ENCODE assay signal across 20 mouse cellular contexts in the genomic region with DNA sequence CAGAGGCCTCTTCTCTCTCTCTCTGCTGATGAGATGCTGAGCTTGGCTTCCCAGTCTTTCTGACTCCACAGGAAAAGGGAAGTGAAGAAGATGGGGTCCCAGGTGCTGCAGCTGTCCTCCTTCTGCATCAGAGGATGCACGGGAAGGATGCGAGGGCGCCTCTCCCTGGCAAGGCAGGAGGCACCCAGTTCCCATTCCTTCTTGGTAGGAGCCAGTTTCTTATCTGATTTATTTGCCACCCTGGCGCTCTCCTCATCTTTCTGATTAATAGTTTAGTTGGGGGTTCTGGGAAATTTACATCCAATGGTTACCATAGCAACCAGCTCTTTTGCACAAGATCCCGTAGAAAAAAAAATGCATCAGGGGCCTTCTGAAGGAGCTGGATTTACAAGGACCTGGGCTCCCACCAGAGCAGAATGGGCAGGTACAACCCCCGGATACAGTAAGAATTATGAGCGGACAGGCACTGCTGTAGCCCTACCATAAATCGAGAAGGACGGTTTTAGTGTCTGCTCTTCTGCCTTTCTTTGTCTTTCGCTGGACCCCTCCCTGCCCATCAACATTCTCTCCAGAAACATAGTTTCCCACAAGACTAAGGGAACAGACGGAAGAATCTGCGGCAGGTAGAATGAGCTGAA.
DNase-seq lines count a peak whose midpoint lies in the region; ATAC-seq lines count a peak whose summit lies in the region.
"Had no signal": no experiment of that assay in that cellular context is flagged by ENCODE, and none has a peak within 500 bp of the region (broad histone marks: within the 10 kb centered on the region; RNA-seq: fewer than 3 reads in every experiment).

No protein-coding gene starts in this region.

- H3K4me1 ChIP-seq in forebrain, embryonic 12.5 days = peaks cover 19% of the 10 kb centered on the region
- H3K4me1 ChIP-seq in forebrain, embryonic 10.5 days = peaks cover 27% of the 10 kb centered on the region
- H3K4me1 ChIP-seq in midbrain, embryonic 13.5 days (replicated peaks) = peaks cover 32% of the 10 kb centered on the region
- peaks cover 9% of the 10 kb centered on the region for H3K4me1 ChIP-seq in midbrain, embryonic 11.5 days (ENCODE audit: control insufficient read depth, insufficient read depth, low read length)
- peaks cover 16% of the 10 kb centered on the region for H3K4me1 ChIP-seq in hindbrain, embryonic 16.5 days (ENCODE audit: control insufficient read depth, insufficient read depth, low read depth, low read length)
- no peaks in the 10 kb centered on the region; the same call in 1 of the 2 replicates for H3K4me1 ChIP-seq in neural tube, embryonic 14.5 days (ENCODE audit: control insufficient read depth, insufficient read depth, low read length)
- H3K4me1 ChIP-seq: liver, embryonic 15.5 days had no signal

- H3K36me3 ChIP-seq in forebrain, embryonic 12.5 days (replicated peaks) = no peaks in the 10 kb centered on the region
- H3K36me3 ChIP-seq in forebrain, embryonic 10.5 days (replicated peaks) = no peaks in the 10 kb centered on the region
- H3K36me3 ChIP-seq in midbrain, embryonic 13.5 days = no peaks in the 10 kb centered on the region
- no peaks in the 10 kb centered on the region for H3K36me3 ChIP-seq in midbrain, embryonic 11.5 days (ENCODE audit: control insufficient read depth, insufficient read depth, low read length)
- H3K36me3 ChIP-seq in hindbrain, embryonic 16.5 days (ENCODE audit: control insufficient read depth, insufficient read depth, low read length) = no peaks in the 10 kb centered on the region
- no peaks in the 10 kb centered on the region for H3K36me3 ChIP-seq in neural tube, embryonic 14.5 days (ENCODE audit: control insufficient read depth, insufficient read depth, low read length)
- H3K36me3 ChIP-seq: G1E; heart, embryonic 10.5 days; liver, embryonic 15.5 days had no signal

- H3K27me3 ChIP-seq in forebrain, embryonic 12.5 days = no peaks in the 10 kb centered on the region
- no peaks in the 10 kb centered on the region for H3K27me3 ChIP-seq in forebrain, embryonic 10.5 days (ENCODE audit: poor library complexity, severe bottlenecking)
- no peaks in the 10 kb centered on the region; the same call in none of the 2 replicates for H3K27me3 ChIP-seq in midbrain, embryonic 13.5 days
- H3K27me3 ChIP-seq in midbrain, embryonic 11.5 days (ENCODE audit: control insufficient read depth, insufficient read depth, low read length) = no peaks in the 10 kb centered on the region
- H3K27me3 ChIP-seq in hindbrain, embryonic 16.5 days (replicated peaks; ENCODE audit: control insufficient read depth, insufficient read depth, low read length) = no peaks in the 10 kb centered on the region
- no peaks in the 10 kb centered on the region for H3K27me3 ChIP-seq in neural tube, embryonic 14.5 days (ENCODE audit: control insufficient read depth, insufficient read depth, low read length)
- H3K27me3 ChIP-seq: liver, embryonic 15.5 days had no signal

- no peak overlapping the region for H3K4me2 ChIP-seq in forebrain, embryonic 12.5 days
- no peak overlapping the region for H3K4me2 ChIP-seq in midbrain, embryonic 13.5 days (replicated peaks)
- no peak overlapping the region for H3K4me2 ChIP-seq in midbrain, embryonic 11.5 days
- H3K4me2 ChIP-seq in hindbrain, embryonic 16.5 days (ENCODE audit: low read length) = no peak overlapping the region
- no peak overlapping the region for H3K4me2 ChIP-seq in neural tube, embryonic 14.5 days (ENCODE audit: low read depth, low read length)
- H3K4me2 ChIP-seq: liver, embryonic 15.5 days had no signal

- H3K4me3 ChIP-seq in forebrain, embryonic 12.5 days (replicated peaks) = no peak overlapping the region
- no peak overlapping the region for H3K4me3 ChIP-seq in forebrain, embryonic 10.5 days
- H3K4me3 ChIP-seq in midbrain, embryonic 13.5 days (replicated peaks) = no peak overlapping the region
- H3K4me3 ChIP-seq in midbrain, embryonic 11.5 days (ENCODE audit: low read depth, low read length) = no peak overlapping the region
- H3K4me3 ChIP-seq in hindbrain, embryonic 16.5 days (ENCODE audit: low read length) = no peak overlapping the region
- no peak overlapping the region for H3K4me3 ChIP-seq in neural tube, embryonic 14.5 days (ENCODE audit: low read depth, low read length)
- H3K4me3 ChIP-seq: erythroblast, embryonic 14.5 days; heart, embryonic 10.5 days; liver, embryonic 15.5 days had no signal

- ATAC-seq in forebrain, embryonic 12.5 days (ENCODE audit: low FRiP score) = no peak
- no peak for ATAC-seq in midbrain, embryonic 13.5 days
- no peak for ATAC-seq in midbrain, embryonic 11.5 days (ENCODE audit: low FRiP score)
- peak; percentile 49 for ATAC-seq in hindbrain, embryonic 16.5 days
- ATAC-seq in neural tube, embryonic 14.5 days (ENCODE audit: low read depth) = peak; percentile 87
- ATAC-seq: CD4-positive, CD25-positive, alpha-beta regulatory T cell, adult 4 months had no signal

- H3K27ac ChIP-seq in forebrain, embryonic 12.5 days = 0 out of 2 replicates have a peak overlapping the region, but pooled peaks have one; percentile 6
- H3K27ac ChIP-seq in forebrain, embryonic 10.5 days = no peak overlapping the region
- peak overlapping the region; percentile 73 for H3K27ac ChIP-seq in midbrain, embryonic 13.5 days
- no peak overlapping the region for H3K27ac ChIP-seq in midbrain, embryonic 11.5 days (ENCODE audit: low read depth, low read length)
- H3K27ac ChIP-seq in hindbrain, embryonic 16.5 days (ENCODE audit: low read depth, low read length) = peak overlapping the region; percentile 80
- H3K27ac ChIP-seq in neural tube, embryonic 14.5 days (ENCODE audit: low read depth, low read length) = peak overlapping the region; percentile 71
- H3K27ac ChIP-seq: heart, embryonic 10.5 days; liver, embryonic 15.5 days had no signal

- 82% methylated on average over 12 of the region's 12 CpGs for WGBS in forebrain, embryonic 12.5 days
- 89% methylated on average over 12 of the region's 12 CpGs for WGBS in forebrain, embryonic 10.5 days
- 72% methylated on average over 12 of the region's 12 CpGs for WGBS in midbrain, embryonic 13.5 days
- 82% methylated on average over 12 of the region's 12 CpGs for WGBS in midbrain, embryonic 11.5 days
- WGBS in hindbrain, embryonic 16.5 days = 56% methylated on average over 12 of the region's 12 CpGs
- 34% methylated on average over 12 of the region's 12 CpGs for WGBS in neural tube, embryonic 14.5 days

- H3K9ac ChIP-seq in forebrain, embryonic 12.5 days = no peak overlapping the region
- no peak overlapping the region for H3K9ac ChIP-seq in midbrain, embryonic 13.5 days (replicated peaks)
- H3K9ac ChIP-seq in midbrain, embryonic 11.5 days (ENCODE audit: low read length) = no peak overlapping the region
- no peak overlapping the region for H3K9ac ChIP-seq in hindbrain, embryonic 16.5 days (ENCODE audit: low read depth, low read length)
- no peak overlapping the region for H3K9ac ChIP-seq in neural tube, embryonic 14.5 days (replicated peaks; ENCODE audit: low read depth, low read length)
- H3K9ac ChIP-seq: liver, embryonic 15.5 days had no signal

- no peak for DNase-seq in forebrain, embryonic 10.5 days (ENCODE audit: extremely low spot score, low spot score)
- DNase-seq in midbrain, embryonic 11.5 days (ENCODE audit: low spot score, missing footprints) = no peak
- no peak for DNase-seq in frontal cortex, postnatal 10 days (ENCODE audit: low spot score in 2 of 2)
- no peak for DNase-seq in right cerebral cortex, adult 18-20 months
- DNase-seq: cerebellum, adult 11 months; cerebellum, postnatal 36 days; gastrocnemius, postnatal 36 days; heart, postnatal 10 days; lung, postnatal 10 days; retina, postnatal 1 day; thymus, adult 18-20 months had no signal

- H3K9me3 ChIP-seq in forebrain, embryonic 12.5 days = peaks cover 6% of the 10 kb centered on the region; the same call in 1 of the 2 replicates
- peaks cover 14% of the 10 kb centered on the region; the same call in 1 of the 2 replicates for H3K9me3 ChIP-seq in forebrain, embryonic 10.5 days
- no peaks in the 10 kb centered on the region for H3K9me3 ChIP-seq in midbrain, embryonic 13.5 days
- no peaks in the 10 kb centered on the region; the same call in 1 of the 2 replicates for H3K9me3 ChIP-seq in midbrain, embryonic 11.5 days (ENCODE audit: control insufficient read depth, low read length)
- no peaks in the 10 kb centered on the region for H3K9me3 ChIP-seq in hindbrain, embryonic 16.5 days (ENCODE audit: control insufficient read depth, low read length)
- H3K9me3 ChIP-seq in neural tube, embryonic 14.5 days (ENCODE audit: control insufficient read depth, low read length) = no peaks in the 10 kb centered on the region; the same call in 1 of the 2 replicates
- H3K9me3 ChIP-seq: G1E; liver, embryonic 15.5 days had no signal

Comparison
In these comparisons a context has a peak if more than half of its experiments do, and no peak if none do; other contexts are left out.
1. H3K27ac ChIP-seq: peak in forebrain, embryonic 12.5 days (single experiment), midbrain, embryonic 13.5 days (single experiment), hindbrain, embryonic 16.5 days (single experiment) and neural tube, embryonic 14.5 days (single experiment); none in forebrain, embryonic 10.5 days (single experiment) and midbrain, embryonic 11.5 days (single experiment).
2. ATAC-seq: peak in hindbrain, embryonic 16.5 days (single experiment) and neural tube, embryonic 14.5 days (single experiment); none in forebrain, embryonic 12.5 days (single experiment), midbrain, embryonic 13.5 days (single experiment) and midbrain, embryonic 11.5 days (single experiment).